Mouse (Mus musculus) heart, adult 2 months (tissue): Measurements from ENCODE around the gene Cbx6.

ENCODE experiments used
- CTCF ChIP-seq: fragments of 200-600 bp; IDR thresholded peaks from 2 replicates; pipeline ENCODE4 v1.8.1; 2022; ENCODE audit warnings: antibody characterized with exemption, mild to moderate bottlenecking, moderate library complexity
- EP300 ChIP-seq: fragments of 200-500 bp; IDR thresholded peaks from 2 replicates; pipeline ENCODE4 v1.6.1; 2011; ENCODE audit warnings: low read depth, low read length, control low read depth; ENCODE audit not compliant: insufficient read depth
- POLR2A ChIP-seq: fragments of 200-500 bp; IDR thresholded peaks from 2 replicates; pipeline ENCODE4 v1.6.1; 2011; ENCODE audit warnings: mild to moderate bottlenecking, low read depth, low read length, control low read depth; ENCODE audit not compliant: insufficient read depth

DNA sequence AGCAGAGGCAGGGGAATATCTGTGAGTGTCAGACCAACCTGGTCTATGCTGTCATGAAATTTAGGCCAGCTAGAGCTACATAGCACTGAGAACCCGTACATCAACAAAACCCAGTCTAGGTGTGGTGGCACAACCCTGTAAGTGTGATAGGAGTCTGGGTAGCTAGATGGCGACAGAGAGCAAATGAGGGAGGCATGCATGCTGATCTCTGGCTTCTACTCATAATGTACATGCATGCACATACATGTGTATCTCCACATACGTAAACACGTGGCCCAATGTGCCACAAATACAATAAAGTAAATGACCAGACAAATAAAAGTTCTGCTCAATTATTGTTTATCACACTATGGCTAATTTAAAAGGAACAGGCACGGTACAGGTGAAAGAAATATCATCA is 26.4 kb downstream of the Cbx6 start:
- peak; percentile 88 for TF ChIP-seq CTCF
- TF ChIP-seq POLR2A = no peak
- no peak for TF ChIP-seq EP300
